Mouse (Mus musculus): ENCODE data around the gene Mki67. TPM values are rescaled to one million over a fixed set of nuclear protein-coding genes. Genes with fewer than 3 reads are reported as not detected.
A peak's percentile ranks its signal among the peaks of the same experiment; 100 is the strongest.

Gene Mki67
- polyA plus RNA-seq, 1 experiment from 2014 or later: 51.4 TPM

GRCm38 (mm10) chr7:135653601-135654000 is 62.6 kb downstream of the Mki67 start:
- no peaks in the 10 kb centered on the region for H3K36me3 ChIP-seq (ENCODE audit: control insufficient read depth, insufficient read depth, low read length)
- no peak overlapping the region for H3K27ac ChIP-seq (replicated peaks; ENCODE audit: low read depth, low read length)
- no peaks in the 10 kb centered on the region for H3K27me3 ChIP-seq (replicated peaks; ENCODE audit: control insufficient read depth, insufficient read depth, low read length)
- WGBS: 82% methylated on average over 7 of the region's 7 CpGs
- no peak for DNase-seq (ENCODE audit: low spot score)
- 0 out of 2 replicates have a peak, but pooled peaks cover 6% of the 10 kb centered on the region for H3K4me1 ChIP-seq (ENCODE audit: control insufficient read depth, insufficient read depth, low read length)
- no peaks in the 10 kb centered on the region for H3K9me3 ChIP-seq (ENCODE audit: control insufficient read depth, low read length)
- H3K4me3 ChIP-seq (ENCODE audit: low read depth, low read length): no peak overlapping the region
- no peak overlapping the region for H3K4me2 ChIP-seq (ENCODE audit: low read depth, low read length)
- H3K9ac ChIP-seq (ENCODE audit: low read depth, low read length): no peak overlapping the region
- ATAC-seq (ENCODE audit: low read depth): no peak

- Histone ChIP-seq H3K36me3 (ENCODE audit: control insufficient read depth, insufficient read depth, low read length) (no peaks in the 10 kb centered on the region), H3K27ac (replicated peaks; ENCODE audit: low read depth, low read length) (no peak overlapping the region), H3K4me2 (ENCODE audit: low read depth, low read length) (no peak overlapping the region), H3K9ac (ENCODE audit: low read depth, low read length) (no peak overlapping the region), H3K27me3 (replicated peaks; ENCODE audit: control insufficient read depth, insufficient read depth, low read length) (no peaks in the 10 kb centered on the region), H3K9me3 (ENCODE audit: control insufficient read depth, low read length) (no peaks in the 10 kb centered on the region), H3K4me3 (ENCODE audit: low read depth, low read length) (no peak overlapping the region), H3K4me1 (ENCODE audit: control insufficient read depth, insufficient read depth, low read length) (0 out of 2 replicates have a peak, but pooled peaks cover 6% of the 10 kb centered on the region)
- no peak for ATAC-seq (ENCODE audit: low read depth)
- WGBS: 62% methylated on average over 11 of the region's 11 CpGs
- DNase-seq (ENCODE audit: low spot score): no peak
These were observed 63.4 kb downstream of the Mki67 start for GRCm38 (mm10) chr7:135652781-135653180.

- no peaks in the 10 kb centered on the region for H3K27me3 ChIP-seq (replicated peaks; ENCODE audit: control insufficient read depth, insufficient read depth, low read length)
- peak overlapping the region; percentile 23 for H3K4me2 ChIP-seq (ENCODE audit: low read depth, low read length)
- DNase-seq (ENCODE audit: low spot score): peak; percentile 34
- 0 out of 2 replicates have a peak, but pooled peaks cover 6% of the 10 kb centered on the region for H3K4me1 ChIP-seq (ENCODE audit: control insufficient read depth, insufficient read depth, low read length)
- WGBS: 49% methylated on average over 18 of the region's 18 CpGs
- peak overlapping the region; percentile 10; the same call in 1 of the 2 replicates for H3K4me3 ChIP-seq (ENCODE audit: low read depth, low read length)
- H3K9ac ChIP-seq (ENCODE audit: low read depth, low read length): 0 out of 2 replicates have a peak overlapping the region, but pooled peaks have one; percentile 2
- no peaks in the 10 kb centered on the region for H3K36me3 ChIP-seq (ENCODE audit: control insufficient read depth, insufficient read depth, low read length)
- H3K9me3 ChIP-seq (ENCODE audit: control insufficient read depth, low read length): no peaks in the 10 kb centered on the region
- no peak for ATAC-seq (ENCODE audit: low read depth)
- H3K27ac ChIP-seq (replicated peaks; ENCODE audit: low read depth, low read length): no peak overlapping the region
These were observed 64.2 kb downstream of the Mki67 start for GRCm38 (mm10) chr7:135651831-135652511.

GRCm38 (mm10) chr7:135650061-135650460 is 66.1 kb downstream of the Mki67 start:
- ATAC-seq (ENCODE audit: low read depth) (no peak), DNase-seq (ENCODE audit: low spot score) (no peak)
- no peak overlapping the region for H3K4me2 ChIP-seq (ENCODE audit: low read depth, low read length)
- no peak overlapping the region for H3K4me3 ChIP-seq (ENCODE audit: low read depth, low read length)
- WGBS: 87% methylated on average over 5 of the region's 5 CpGs
- H3K36me3 ChIP-seq (ENCODE audit: control insufficient read depth, insufficient read depth, low read length): no peaks in the 10 kb centered on the region
- no peak overlapping the region for H3K9ac ChIP-seq (ENCODE audit: low read depth, low read length)
- H3K27me3 ChIP-seq (replicated peaks; ENCODE audit: control insufficient read depth, insufficient read depth, low read length): no peaks in the 10 kb centered on the region
- H3K27ac ChIP-seq (replicated peaks; ENCODE audit: low read depth, low read length): no peak overlapping the region
- H3K9me3 ChIP-seq (ENCODE audit: control insufficient read depth, low read length): no peaks in the 10 kb centered on the region
- 0 out of 2 replicates have a peak, but pooled peaks cover 6% of the 10 kb centered on the region for H3K4me1 ChIP-seq (ENCODE audit: control insufficient read depth, insufficient read depth, low read length)

GRCm38 (mm10) chr7:135649306-135649705 is 66.9 kb downstream of the Mki67 start:
- no peak overlapping the region for H3K4me2 ChIP-seq (ENCODE audit: low read depth, low read length)
- 0 out of 2 replicates have a peak, but pooled peaks cover 6% of the 10 kb centered on the region for H3K4me1 ChIP-seq (ENCODE audit: control insufficient read depth, insufficient read depth, low read length)
- no peak overlapping the region for H3K27ac ChIP-seq (replicated peaks; ENCODE audit: low read depth, low read length)
- no peaks in the 10 kb centered on the region for H3K36me3 ChIP-seq (ENCODE audit: control insufficient read depth, insufficient read depth, low read length)
- H3K9me3 ChIP-seq (ENCODE audit: control insufficient read depth, low read length): no peaks in the 10 kb centered on the region
- 85% methylated on average over 1 of the region's 1 CpGs for WGBS
- H3K27me3 ChIP-seq (replicated peaks; ENCODE audit: control insufficient read depth, insufficient read depth, low read length): no peaks in the 10 kb centered on the region
- no peak for ATAC-seq (ENCODE audit: low read depth)
- H3K9ac ChIP-seq (ENCODE audit: low read depth, low read length): no peak overlapping the region
- no peak overlapping the region for H3K4me3 ChIP-seq (ENCODE audit: low read depth, low read length)
- DNase-seq (ENCODE audit: low spot score): no peak

DNA sequence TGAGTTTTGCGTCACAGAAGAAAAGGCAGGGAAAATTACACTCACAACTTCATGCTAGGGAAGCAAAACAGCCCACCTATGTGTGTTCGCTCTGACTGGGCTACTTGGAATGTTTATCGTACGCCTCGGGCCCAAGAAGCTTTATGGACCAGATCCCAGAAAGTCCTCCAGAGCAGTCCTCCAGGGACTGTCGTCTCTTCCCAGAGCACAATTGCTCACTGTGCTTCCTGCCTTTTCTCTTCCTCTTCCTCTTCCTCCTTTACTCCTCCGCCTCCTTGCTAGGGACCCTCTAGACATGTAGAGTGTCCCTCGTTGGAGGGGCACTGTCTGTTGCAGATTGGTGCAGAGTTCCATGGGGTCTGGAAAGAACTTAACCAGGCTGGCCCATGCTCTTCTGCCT is 67.3 kb downstream of the Mki67 start:
- no peaks in the 10 kb centered on the region for H3K27me3 ChIP-seq (replicated peaks; ENCODE audit: control insufficient read depth, insufficient read depth, low read length)
- H3K9me3 ChIP-seq (ENCODE audit: control insufficient read depth, low read length): no peaks in the 10 kb centered on the region
- no peak overlapping the region for H3K9ac ChIP-seq (ENCODE audit: low read depth, low read length)
- H3K36me3 ChIP-seq (ENCODE audit: control insufficient read depth, insufficient read depth, low read length): no peaks in the 10 kb centered on the region
- ATAC-seq (ENCODE audit: low read depth): no peak
- H3K4me1 ChIP-seq (ENCODE audit: control insufficient read depth, insufficient read depth, low read length): 0 out of 2 replicates have a peak, but pooled peaks cover 6% of the 10 kb centered on the region
- no peak overlapping the region for H3K27ac ChIP-seq (replicated peaks; ENCODE audit: low read depth, low read length)
- DNase-seq (ENCODE audit: low spot score): no peak
- WGBS: 84% methylated on average over 8 of the region's 8 CpGs
- no peak overlapping the region for H3K4me3 ChIP-seq (ENCODE audit: low read depth, low read length)
- H3K4me2 ChIP-seq (ENCODE audit: low read depth, low read length): no peak overlapping the region

DNA sequence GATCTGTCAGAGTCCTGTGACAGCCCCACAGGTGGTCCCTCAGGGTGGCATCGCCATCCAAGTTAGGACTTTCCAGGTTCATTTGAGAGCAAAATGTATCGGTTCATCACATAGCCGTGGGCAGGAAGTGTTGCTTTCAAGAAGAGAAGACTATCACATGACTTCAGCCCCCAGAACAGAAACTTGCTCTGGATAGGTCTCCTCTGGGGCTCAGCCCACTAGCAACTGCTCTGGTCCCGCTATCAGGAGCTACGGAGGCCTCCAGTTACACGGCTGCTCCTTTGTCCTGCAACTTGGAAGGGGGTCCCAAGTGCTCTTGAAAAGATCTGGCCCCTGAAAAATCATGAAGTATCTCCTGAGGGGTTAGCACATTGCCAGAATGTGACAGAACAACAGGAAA is 69.2 kb downstream of the Mki67 start:
- Histone ChIP-seq H3K9me3 (ENCODE audit: control insufficient read depth, low read length) (no peaks in the 10 kb centered on the region), H3K27me3 (replicated peaks; ENCODE audit: control insufficient read depth, insufficient read depth, low read length) (no peaks in the 10 kb centered on the region), H3K4me1 (ENCODE audit: control insufficient read depth, insufficient read depth, low read length) (0 out of 2 replicates have a peak, but pooled peaks cover 3% of the 10 kb centered on the region), H3K27ac (replicated peaks; ENCODE audit: low read depth, low read length) (no peak overlapping the region), H3K4me2 (ENCODE audit: low read depth, low read length) (no peak overlapping the region), H3K4me3 (ENCODE audit: low read depth, low read length) (no peak overlapping the region), H3K9ac (ENCODE audit: low read depth, low read length) (no peak overlapping the region), H3K36me3 (ENCODE audit: control insufficient read depth, insufficient read depth, low read length) (no peaks in the 10 kb centered on the region)
- ATAC-seq (ENCODE audit: low read depth) (no peak), DNase-seq (ENCODE audit: low spot score) (no peak)
- 74% methylated on average over 6 of the region's 6 CpGs for WGBS

GRCm38 (mm10) chr7:135644452-135644851 is 71.7 kb downstream of the Mki67 start:
- WGBS: 80% methylated on average over 1 of the region's 1 CpGs

More at GRCm38 (mm10) chr7:135644452-135644851, 71.7 kb downstream of the Mki67 start:
- Histone ChIP-seq H3K4me1 (ENCODE audit: control insufficient read depth, insufficient read depth, low read length) (no peaks in the 10 kb centered on the region), H3K9me3 (ENCODE audit: control insufficient read depth, low read length) (no peaks in the 10 kb centered on the region), H3K9ac (ENCODE audit: low read depth, low read length) (no peak overlapping the region), H3K36me3 (ENCODE audit: control insufficient read depth, insufficient read depth, low read length) (no peaks in the 10 kb centered on the region), H3K4me3 (ENCODE audit: low read depth, low read length) (no peak overlapping the region), H3K27ac (replicated peaks; ENCODE audit: low read depth, low read length) (no peak overlapping the region), H3K4me2 (ENCODE audit: low read depth, low read length) (no peak overlapping the region), H3K27me3 (replicated peaks; ENCODE audit: control insufficient read depth, insufficient read depth, low read length) (no peaks in the 10 kb centered on the region)
- DNase-seq (ENCODE audit: low spot score): no peak
- ATAC-seq (ENCODE audit: low read depth): no peak

Measured in embryonic facial prominence, embryonic 14.5 days (tissue).